ENCODE assay signal across 8 mouse cellular contexts in the genomic region with DNA sequence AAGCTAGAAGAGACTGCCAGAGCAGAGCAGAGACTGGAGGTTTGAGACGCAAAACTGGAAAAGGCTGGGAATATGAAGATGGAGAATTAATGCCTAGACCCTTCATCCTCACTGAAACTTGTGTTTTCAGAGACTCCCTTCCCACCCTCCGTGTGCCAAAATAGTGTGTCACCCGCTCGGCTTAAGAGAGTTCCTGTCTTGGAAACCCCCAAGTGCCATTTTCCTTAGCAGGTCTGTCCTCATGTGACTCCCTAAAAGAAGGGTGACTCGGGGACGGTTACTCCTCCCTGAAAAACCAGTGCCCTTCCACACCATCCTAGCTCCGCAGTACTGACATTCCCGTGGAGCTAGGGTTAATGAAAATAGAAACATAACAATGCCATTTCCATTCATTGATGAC. TPM values are rescaled to one million over a fixed set of nuclear protein-coding genes. Genes with fewer than 3 reads are reported as not detected.
A peak's percentile ranks its signal among the peaks of the same experiment; 100 is the strongest.
DNase-seq lines count a peak whose midpoint lies in the region; ATAC-seq lines count a peak whose summit lies in the region.

No protein-coding gene starts in this region.

- H3K27ac ChIP-seq in lung, embryonic 15.5 days, result peak overlapping the region; percentile 97
- peak overlapping the region; percentile 88 for H3K27ac ChIP-seq in embryonic facial prominence, embryonic 15.5 days (replicated peaks)
- no peak overlapping the region for H3K27ac ChIP-seq in intestine, embryonic 16.5 days (ENCODE audit: low read length)
- H3K27ac ChIP-seq in neural tube, embryonic 14.5 days (ENCODE audit: low read depth, low read length), result peak overlapping the region; percentile 97

- no peaks in the 10 kb centered on the region for H3K36me3 ChIP-seq in lung, embryonic 15.5 days
- H3K36me3 ChIP-seq in embryonic facial prominence, embryonic 15.5 days, result no peaks in the 10 kb centered on the region
- no peaks in the 10 kb centered on the region for H3K36me3 ChIP-seq in intestine, embryonic 16.5 days (ENCODE audit: control insufficient read depth, insufficient read depth, low read length)
- H3K36me3 ChIP-seq in neural tube, embryonic 14.5 days (ENCODE audit: control insufficient read depth, insufficient read depth, low read length), result no peaks in the 10 kb centered on the region

- H3K4me3 ChIP-seq in lung, embryonic 15.5 days, result peak overlapping the region; percentile 89
- peak overlapping the region; percentile 89 for H3K4me3 ChIP-seq in embryonic facial prominence, embryonic 15.5 days (replicated peaks)
- peak overlapping the region; percentile 82 for H3K4me3 ChIP-seq in intestine, embryonic 16.5 days (ENCODE audit: low read length)
- H3K4me3 ChIP-seq in neural tube, embryonic 14.5 days (ENCODE audit: low read depth, low read length), result peak overlapping the region; percentile 88

- 3% methylated on average over 8 of the region's 8 CpGs for WGBS in lung, embryonic 15.5 days
- 4% methylated on average over 8 of the region's 8 CpGs for WGBS in embryonic facial prominence, embryonic 15.5 days
- WGBS in intestine, embryonic 16.5 days, result 2% methylated on average over 8 of the region's 8 CpGs
- WGBS in neural tube, embryonic 14.5 days, result under 1% methylated on average over 8 of the region's 8 CpGs

- H3K4me1 ChIP-seq in lung, embryonic 15.5 days, result peaks cover 31% of the 10 kb centered on the region
- peaks cover 35% of the 10 kb centered on the region for H3K4me1 ChIP-seq in embryonic facial prominence, embryonic 15.5 days
- H3K4me1 ChIP-seq in intestine, embryonic 16.5 days (ENCODE audit: control insufficient read depth, insufficient read depth, low read length), result peaks cover 6% of the 10 kb centered on the region
- peaks cover 21% of the 10 kb centered on the region for H3K4me1 ChIP-seq in neural tube, embryonic 14.5 days (ENCODE audit: control insufficient read depth, insufficient read depth, low read length)

- ATAC-seq in lung, embryonic 15.5 days (ENCODE audit: borderline replicate concordance, extremely low read depth, low FRiP score, low TSS enrichment), result no peak
- no peak for ATAC-seq in embryonic facial prominence, embryonic 15.5 days (ENCODE audit: insufficient number of reproducible peaks, low FRiP score, low TSS enrichment, low read depth)
- no peak for ATAC-seq in intestine, embryonic 16.5 days
- ATAC-seq in neural tube, embryonic 14.5 days (ENCODE audit: low read depth), result no peak
- no peak for ATAC-seq in frontal cortex, adult (ENCODE audit: low TSS enrichment)

- no peaks in the 10 kb centered on the region for H3K9me3 ChIP-seq in lung, embryonic 15.5 days
- H3K9me3 ChIP-seq in embryonic facial prominence, embryonic 15.5 days (replicated peaks), result no peaks in the 10 kb centered on the region
- no peaks in the 10 kb centered on the region for H3K9me3 ChIP-seq in intestine, embryonic 16.5 days (ENCODE audit: control insufficient read depth, low read length)
- no peaks in the 10 kb centered on the region for H3K9me3 ChIP-seq in neural tube, embryonic 14.5 days (ENCODE audit: control insufficient read depth, low read length)

- peak overlapping the region; percentile 92 for H3K4me2 ChIP-seq in lung, embryonic 15.5 days
- peak overlapping the region; percentile 87 for H3K4me2 ChIP-seq in embryonic facial prominence, embryonic 15.5 days (replicated peaks)
- H3K4me2 ChIP-seq in intestine, embryonic 16.5 days (ENCODE audit: low read depth, low read length), result peak overlapping the region; percentile 64
- H3K4me2 ChIP-seq in neural tube, embryonic 14.5 days (ENCODE audit: low read depth, low read length), result peak overlapping the region; percentile 64

- H3K9ac ChIP-seq in lung, embryonic 15.5 days, result peak overlapping the region; percentile 62
- peak overlapping the region; percentile 70 for H3K9ac ChIP-seq in embryonic facial prominence, embryonic 15.5 days
- peak overlapping the region; percentile 82 for H3K9ac ChIP-seq in intestine, embryonic 16.5 days (ENCODE audit: low read depth, low read length)
- H3K9ac ChIP-seq in neural tube, embryonic 14.5 days (replicated peaks; ENCODE audit: low read depth, low read length), result peak overlapping the region; percentile 90

- H3K27me3 ChIP-seq in lung, embryonic 15.5 days, result peaks cover 24% of the 10 kb centered on the region
- peaks cover 5% of the 10 kb centered on the region for H3K27me3 ChIP-seq in embryonic facial prominence, embryonic 15.5 days
- H3K27me3 ChIP-seq in intestine, embryonic 16.5 days (replicated peaks; ENCODE audit: control insufficient read depth, insufficient read depth, low read length), result 0 out of 2 replicates have a peak, but pooled peaks cover 14% of the 10 kb centered on the region
- no peaks in the 10 kb centered on the region for H3K27me3 ChIP-seq in neural tube, embryonic 14.5 days (ENCODE audit: control insufficient read depth, insufficient read depth, low read length)

- DNase-seq in lung, postnatal 25 days (ENCODE audit: low spot score), result no peak
- no peak for DNase-seq in embryo, embryonic 10.5 days (ENCODE audit: low spot score)
- DNase-seq in gastrocnemius, adult 8-10 months (ENCODE audit: low spot score in 2 of 2), result no peak

RNA-seq across cellular contexts. Expression of a gene that starts 0.2 kb away (rescaled TPM):
- 79.2 and 85.4 TPM in 2 replicates for polyA plus RNA-seq in lung, embryonic 15.5 days (2015; fragmentation: Nextera tagmentation; extraction: Ambion mirVana)
- 60.2 and 62.4 TPM in 2 replicates for polyA plus RNA-seq in embryonic facial prominence, embryonic 15.5 days (2015; fragmentation: Nextera tagmentation; extraction: Ambion mirVana)
- polyA plus RNA-seq in intestine, embryonic 16.5 days (2015; fragmentation: Nextera tagmentation; extraction: Ambion mirVana), result 30.8 and 36.8 TPM in 2 replicates
- polyA plus RNA-seq in neural tube, embryonic 14.5 days (2014; fragmentation: Nextera tagmentation; extraction: Ambion mirVana), result 47.7 and 48.2 TPM in 2 replicates
- total RNA-seq in gastrocnemius, adult 8-10 months (2022), result 10 to 100 TPM; 14.2 to 17.6 (median 16.4) TPM

RNA-seq across cellular contexts. Expression of a gene that starts 22.8 kb away (rescaled TPM):
- 101 TPM in 2 replicates for polyA plus RNA-seq in lung, embryonic 15.5 days (2015; fragmentation: Nextera tagmentation; extraction: Ambion mirVana)
- polyA plus RNA-seq in embryonic facial prominence, embryonic 15.5 days (2015; fragmentation: Nextera tagmentation; extraction: Ambion mirVana), result 92.0 and 92.5 TPM in 2 replicates
- 132 and 133 TPM in 2 replicates for polyA plus RNA-seq in intestine, embryonic 16.5 days (2015; fragmentation: Nextera tagmentation; extraction: Ambion mirVana)
- polyA plus RNA-seq in neural tube, embryonic 14.5 days (2014; fragmentation: Nextera tagmentation; extraction: Ambion mirVana), result 74.0 and 77.1 TPM in 2 replicates
- total RNA-seq in gastrocnemius, adult 8-10 months (2022), result 10 to 100 TPM; 36.6 to 41.4 (median 38.9) TPM
